Mouse (Mus musculus): ENCODE results near the gene Ovol3.

Gene Ovol3

GRCm38 (mm10) chr7:30194101-30194831 lies 41.3 kb downstream of the Ovol3 start:
- DNase-seq (ENCODE audit: low spot score): no peak

GRCm38 (mm10) chr7:30193581-30194100 lies 41.9 kb downstream of the Ovol3 start:
- DNase-seq (ENCODE audit: low spot score): peak; percentile 79

GRCm38 (mm10) chr7:30193013-30193412 lies 42.5 kb downstream of the Ovol3 start:
- DNase-seq (ENCODE audit: low spot score): no peak

GRCm38 (mm10) chr7:30192088-30192487 lies 43.4 kb downstream of the Ovol3 start:
- no peak for DNase-seq (ENCODE audit: low spot score)

GRCm38 (mm10) chr7:30189116-30189491 lies 46.4 kb downstream of the Ovol3 start:
- no peak for DNase-seq (ENCODE audit: low spot score)

GRCm38 (mm10) chr7:30188344-30189115 lies 47.0 kb downstream of the Ovol3 start:
- DNase-seq (ENCODE audit: low spot score): no peak

- no peak for DNase-seq (ENCODE audit: low spot score)
These were observed 50.7 kb downstream of the Ovol3 start for GRCm38 (mm10) chr7:30184641-30185348.

GRCm38 (mm10) chr7:30183879-30184289 lies 51.6 kb downstream of the Ovol3 start, which contains the start of gene Cox7a1:
Gene Cox7a1, plus strand, starts transcription at chr7:30184144.
- peak; percentile 77 for DNase-seq (ENCODE audit: low spot score)

All from ovary, postnatal 36 days (tissue).